Mouse (Mus musculus): ENCODE measurements around the gene Tspan31.

The Tspan31 gene

GRCm38 (mm10) chr10:127070190-127071121 is at the start of gene Tspan31:
Gene Tspan31 (minus strand): TSS chr10:127070264.
- peak; percentile 90 for DNase-seq (ENCODE audit: extremely low spot score, low spot score)

GRCm38 (mm10) chr10:127119229-127119628 is 49.2 kb upstream of the Tspan31 start:
- no peak for DNase-seq (ENCODE audit: extremely low spot score, low spot score)

GRCm38 (mm10) chr10:127118470-127118869 is 48.4 kb upstream of the Tspan31 start:
- DNase-seq (ENCODE audit: extremely low spot score, low spot score): no peak

GRCm38 (mm10) chr10:127115068-127115467 is 45.0 kb upstream of the Tspan31 start:
- no peak for DNase-seq (ENCODE audit: extremely low spot score, low spot score)

- DNase-seq (ENCODE audit: extremely low spot score, low spot score): no peak
These were observed 44.3 kb upstream of the Tspan31 start for GRCm38 (mm10) chr10:127114408-127114807.

- no peak for DNase-seq (ENCODE audit: extremely low spot score, low spot score)
These were observed 41.2 kb upstream of the Tspan31 start for GRCm38 (mm10) chr10:127111001-127111887.

GRCm38 (mm10) chr10:127108262-127108583 is 38.2 kb upstream of the Tspan31 start:
- DNase-seq (ENCODE audit: extremely low spot score, low spot score): no peak

GRCm38 (mm10) chr10:127107563-127108261 is 37.6 kb upstream of the Tspan31 start:
- no peak for DNase-seq (ENCODE audit: extremely low spot score, low spot score)

GRCm38 (mm10) chr10:127103631-127104030 is 33.6 kb upstream of the Tspan31 start:
- DNase-seq (ENCODE audit: extremely low spot score, low spot score): no peak

GRCm38 (mm10) chr10:127101151-127101550 is 31.1 kb upstream of the Tspan31 start:
- DNase-seq (ENCODE audit: extremely low spot score, low spot score): no peak

GRCm38 (mm10) chr10:127100414-127100813 is 30.4 kb upstream of the Tspan31 start:
- DNase-seq (ENCODE audit: extremely low spot score, low spot score): no peak

- DNase-seq (ENCODE audit: extremely low spot score, low spot score): no peak
These were observed 29.8 kb upstream of the Tspan31 start for GRCm38 (mm10) chr10:127099868-127100267.

GRCm38 (mm10) chr10:127099191-127099590 is 29.1 kb upstream of the Tspan31 start:
- DNase-seq (ENCODE audit: extremely low spot score, low spot score): no peak

- no peak for DNase-seq (ENCODE audit: extremely low spot score, low spot score)
These were observed 28.4 kb upstream of the Tspan31 start for GRCm38 (mm10) chr10:127098514-127098913.

GRCm38 (mm10) chr10:127094382-127094802 is 24.3 kb upstream of the Tspan31 start:
- no peak for DNase-seq (ENCODE audit: extremely low spot score, low spot score)

GRCm38 (mm10) chr10:127092742-127093141 is 22.7 kb upstream of the Tspan31 start:
- DNase-seq (ENCODE audit: extremely low spot score, low spot score): no peak

- DNase-seq (ENCODE audit: extremely low spot score, low spot score): no peak
These were observed 21.7 kb upstream of the Tspan31 start for GRCm38 (mm10) chr10:127091507-127092396.

GRCm38 (mm10) chr10:127090560-127091411 is 20.7 kb upstream of the Tspan31 start:
- peak; percentile 35 for DNase-seq (ENCODE audit: extremely low spot score, low spot score)

- DNase-seq (ENCODE audit: extremely low spot score, low spot score): no peak
These were observed 15.6 kb upstream of the Tspan31 start for GRCm38 (mm10) chr10:127085633-127086032.
